Mouse (Mus musculus) frontal cortex, postnatal 10 days (tissue): ENCODE measurements around the gene 4922502D21Rik.

Experiments
- DNase-seq, 2 experiments: peaks; one replicate each; pipeline ENCODE4 v3.0.0; 2022; ENCODE audit warnings: low spot score in 2 of 2, mixed read lengths in 1 of 2

4922502D21Rik gene

DNA sequence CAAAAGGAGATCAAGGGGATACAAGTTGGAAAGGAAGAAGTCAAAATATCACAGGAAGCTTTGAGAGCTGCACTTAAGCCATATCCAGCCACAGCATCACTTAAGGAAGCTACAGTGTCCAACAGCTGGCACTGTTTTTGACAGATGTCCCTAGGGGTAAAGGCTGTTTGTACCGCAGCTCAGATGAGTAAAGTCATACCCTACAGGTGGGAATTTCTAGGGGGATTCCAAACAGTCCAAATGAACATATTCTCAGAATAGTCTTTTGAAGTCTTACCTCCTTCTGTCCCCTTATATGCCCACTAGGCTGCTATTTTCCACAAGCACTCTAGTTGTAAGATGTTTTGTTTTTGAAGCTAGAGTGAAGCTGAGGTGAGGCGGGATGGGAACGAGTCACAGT, 19.1 kb downstream of the 4922502D21Rik start:
- no peak for DNase-seq

DNA sequence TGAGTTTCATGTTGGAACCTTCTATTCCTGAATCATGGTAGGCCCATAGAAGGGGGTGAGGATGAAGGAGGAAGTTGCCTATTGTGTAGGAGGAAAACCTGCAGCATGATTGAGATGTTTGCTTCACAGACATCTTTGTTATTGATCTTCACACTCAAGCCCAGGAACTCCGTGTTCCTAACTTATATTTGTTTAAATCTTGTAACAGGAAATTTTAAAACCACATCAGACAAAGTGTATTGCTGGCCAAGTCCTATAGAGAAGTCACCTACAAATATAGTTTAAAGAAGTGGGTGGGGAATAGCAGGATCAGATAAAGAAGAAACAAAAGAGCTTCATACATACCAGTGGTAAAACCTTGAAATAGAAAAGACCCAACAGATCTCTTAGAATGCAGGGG, 27.4 kb downstream of the 4922502D21Rik start:
- no peak for DNase-seq

DNA sequence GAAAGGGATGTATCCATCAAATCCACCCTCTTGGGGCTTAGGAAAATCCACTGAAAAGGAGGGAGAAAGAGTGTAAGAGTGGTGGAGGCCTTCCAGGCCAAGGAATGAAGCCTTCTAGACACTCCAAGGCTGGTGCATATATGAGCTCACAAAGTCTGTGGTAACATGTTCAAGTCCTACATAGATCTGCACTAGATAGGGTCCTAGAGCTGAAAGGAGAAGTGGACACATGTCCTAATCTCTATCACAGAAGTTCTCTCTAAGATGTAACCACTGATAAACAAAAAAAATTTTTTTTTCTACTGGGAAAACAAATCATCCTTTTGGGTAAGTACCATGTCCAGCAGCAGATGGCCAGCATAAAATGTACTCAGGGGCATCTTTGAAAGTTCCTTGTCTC, 42.9 kb downstream of the 4922502D21Rik start:
- no peak for DNase-seq

DNA sequence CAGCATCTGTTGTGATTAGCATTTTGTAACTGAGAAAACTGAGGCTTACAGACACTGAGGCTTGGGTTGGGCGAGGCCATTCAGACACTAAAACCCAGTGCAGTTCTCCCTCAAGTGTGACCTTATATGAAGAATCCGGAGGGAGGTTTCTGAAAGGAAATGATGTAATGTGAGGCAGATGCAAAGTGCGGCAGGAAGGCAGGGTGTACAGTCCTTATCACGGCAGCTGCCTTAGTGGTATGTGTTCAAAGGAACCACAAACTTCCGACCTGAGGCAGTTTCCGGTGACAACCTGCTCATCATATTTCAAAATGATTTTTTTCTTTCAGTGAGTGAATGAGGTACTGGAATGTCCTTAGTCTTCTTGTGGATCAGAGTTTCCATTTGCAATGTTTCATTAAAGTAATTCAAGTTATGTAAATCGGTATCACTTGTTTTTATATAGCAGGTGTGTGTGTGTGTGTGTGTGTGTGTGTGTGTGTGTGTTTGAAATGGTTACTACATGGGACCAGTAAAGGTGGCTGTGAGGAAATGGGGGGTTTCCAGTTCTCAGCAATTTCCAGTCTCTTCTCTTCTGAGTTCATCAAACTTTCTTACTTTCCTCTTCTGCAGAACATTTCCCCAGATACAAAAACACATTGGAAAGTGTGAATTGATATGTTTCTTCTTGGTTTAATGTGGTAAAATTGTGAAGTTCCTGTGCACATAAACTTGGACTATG, 47.1 kb downstream of the 4922502D21Rik start:
- no peak for DNase-seq

DNA sequence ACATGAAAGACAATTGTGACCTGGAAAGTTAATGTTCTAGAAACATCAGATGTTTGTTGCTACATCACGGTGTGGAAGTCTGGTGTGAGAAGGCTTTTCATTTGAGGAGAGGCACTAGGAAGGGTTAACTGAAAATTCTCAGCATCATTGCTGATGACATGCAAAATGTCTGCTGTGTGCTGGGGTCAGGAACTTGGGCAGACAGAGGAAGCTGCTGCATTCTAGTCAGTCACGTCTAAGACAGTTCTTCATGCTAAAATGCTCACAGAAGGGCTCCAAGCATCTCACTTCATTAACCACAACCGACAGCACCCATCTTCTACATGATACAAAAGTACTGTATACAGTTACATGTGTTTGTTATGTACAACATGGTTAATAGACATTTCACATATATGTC, 48.3 kb downstream of the 4922502D21Rik start:
- no peak for DNase-seq

DNA sequence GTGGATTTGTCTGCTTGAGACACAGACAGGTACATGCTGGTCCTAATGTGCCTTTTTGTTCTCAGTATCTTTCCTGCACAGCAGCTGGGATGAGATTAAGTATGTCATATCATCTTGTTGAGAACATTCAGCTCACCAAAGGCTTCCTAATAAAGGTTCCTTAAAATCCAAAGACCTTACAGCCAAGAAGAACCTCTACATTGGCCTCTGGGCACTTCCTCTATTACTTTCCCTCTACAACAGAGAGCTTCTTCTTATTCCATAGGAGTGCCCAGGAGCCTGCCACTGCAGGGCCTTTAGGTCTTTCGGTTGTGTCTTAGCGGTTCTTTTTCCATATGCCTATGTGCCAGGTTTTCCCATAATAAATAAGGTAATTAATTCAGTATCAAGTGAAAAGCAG, 55.1 kb downstream of the 4922502D21Rik start:
- DNase-seq: no peak

DNA sequence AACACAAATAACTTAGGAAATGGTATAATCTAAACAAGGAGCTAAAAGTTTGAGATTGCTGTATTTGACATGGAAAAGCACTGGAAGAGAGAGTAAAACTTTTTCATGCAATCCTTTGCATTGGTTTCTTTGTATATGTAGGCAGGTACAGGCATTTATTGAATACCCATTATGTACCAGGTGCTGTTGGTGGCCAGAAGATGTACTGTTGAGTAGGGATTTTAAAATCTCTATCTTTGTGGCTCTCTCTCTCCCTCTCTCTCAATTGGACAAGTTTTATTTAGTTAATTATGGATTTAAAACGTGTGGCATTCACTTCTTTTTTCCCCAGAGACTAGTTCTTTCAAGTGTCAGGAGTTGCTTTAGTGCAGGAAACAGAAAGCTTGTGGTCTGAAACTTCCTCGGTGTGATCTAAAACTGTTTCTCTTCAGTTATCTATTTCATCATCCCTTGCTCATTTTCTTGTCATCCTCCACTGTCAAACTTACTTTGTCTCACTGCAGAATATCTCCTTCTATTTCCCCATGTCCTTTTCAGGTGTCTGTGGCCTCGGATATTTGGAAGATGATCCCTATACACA, 55.9 kb downstream of the 4922502D21Rik start:
- no peak for DNase-seq

DNA sequence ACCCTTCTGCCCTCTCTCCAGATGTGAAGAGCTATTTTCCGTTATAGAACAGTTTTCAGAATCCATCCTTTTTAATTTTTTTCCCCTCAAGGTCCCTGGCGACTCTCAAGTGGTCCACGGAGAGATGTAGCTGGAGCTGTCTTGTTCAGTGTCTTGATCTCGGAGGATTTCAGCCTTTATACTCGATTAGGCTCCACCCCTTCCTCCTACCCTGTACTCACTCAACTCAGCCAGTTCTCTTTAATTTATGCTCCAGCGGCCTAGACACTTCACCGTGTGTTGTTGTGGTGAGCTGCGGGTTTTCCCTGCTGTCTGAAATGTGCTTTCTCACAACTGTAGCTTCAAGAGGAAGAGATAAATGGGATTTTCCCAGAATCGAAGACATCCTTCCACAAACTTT, 56.4 kb downstream of the 4922502D21Rik start, which contains the start of gene Cd69:
Gene Cd69 (minus strand): TSS at position 217 of the 400 bp plus-strand sequence.
- DNase-seq: no peak

DNA sequence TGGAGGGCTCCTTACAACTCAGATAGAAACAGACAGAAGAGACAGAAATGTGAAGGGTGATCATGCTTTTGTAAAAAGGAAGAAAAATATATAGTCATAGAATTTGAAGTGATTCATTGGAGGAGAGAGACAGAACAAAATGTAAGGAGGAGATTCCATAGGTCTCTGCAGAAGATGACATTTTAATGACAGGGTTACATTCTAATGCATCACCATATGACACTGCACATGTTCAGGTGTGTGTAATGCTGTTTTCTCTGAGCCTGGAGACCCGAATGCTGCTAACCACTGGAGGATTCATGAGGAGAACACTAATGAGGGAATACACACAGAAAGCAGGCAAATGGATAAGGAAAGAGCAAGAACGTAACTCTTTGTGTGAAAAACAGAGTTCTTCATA, 57.1 kb downstream of the 4922502D21Rik start:
- DNase-seq: no peak

DNA sequence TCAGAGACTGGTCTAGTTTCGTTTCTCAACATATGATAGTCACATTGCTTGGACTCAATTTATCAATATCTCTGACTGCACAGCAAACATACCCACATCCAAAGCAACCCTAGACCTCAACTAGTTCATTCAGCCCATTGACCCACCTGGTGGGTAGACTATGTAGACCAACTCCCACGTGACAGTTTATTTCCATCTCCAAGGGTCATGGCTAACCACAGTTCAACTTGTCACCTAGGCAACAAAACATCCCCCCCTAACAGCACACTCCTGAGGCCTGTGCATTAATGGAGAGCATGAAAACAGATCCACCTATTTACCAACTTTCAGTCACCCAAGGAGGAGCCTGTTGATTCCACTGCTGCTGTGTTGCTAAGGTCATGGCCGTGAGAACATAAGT, 57.9 kb downstream of the 4922502D21Rik start:
- DNase-seq: no peak
